Mouse (Mus musculus) limb, embryonic 12.5 days (tissue): ENCODE results near the gene Slc10a3. TPM values are rescaled to one million over a fixed set of nuclear protein-coding genes. Genes with fewer than 3 reads are reported as not detected.
"Not testable (repeated sequence)": the region's sequence is repeated elsewhere in the genome, so short reads cannot be mapped to it uniquely, and the experiment has no call there.

Source experiments
- ATAC-seq: fragments of 200-750 bp; cut with Nextera tagmentation; 2 replicates; pipeline ENCODE4 v1.8.0; 2017; ENCODE audit warnings: low read depth, moderate TSS enrichment; ENCODE audit not compliant: insufficient number of reproducible peaks, insufficient read depth, low FRiP score, low TSS enrichment
- H3K27ac ChIP-seq: fragments of 300-500 bp; sonication (generic); 2 replicates; pipeline ENCODE4 v1.5.1; 2016; ENCODE audit warnings: mild to moderate bottlenecking, moderate library complexity
- H3K27me3 ChIP-seq: fragments of 300-500 bp; sonication (generic); 2 replicates; pipeline ENCODE4 v1.6.1; 2016; ENCODE audit warnings: mild to moderate bottlenecking, moderate library complexity
- H3K36me3 ChIP-seq: fragments of 300-500 bp; sonication (generic); 2 replicates; pipeline ENCODE4 v1.6.1; 2016; ENCODE audit warnings: mild to moderate bottlenecking, moderate library complexity
- H3K4me1 ChIP-seq: fragments of 300-500 bp; sonication (generic); replicated peaks from 2 replicates; pipeline ENCODE4 v1.6.1; 2016
- H3K4me2 ChIP-seq: fragments of 300-500 bp; sonication (generic); 2 replicates; pipeline ENCODE4 v1.6.1; 2016; ENCODE audit warnings: mild to moderate bottlenecking, moderate library complexity
- H3K4me3 ChIP-seq: fragments of 300-500 bp; sonication (generic); replicated peaks from 2 replicates; pipeline ENCODE4 v1.5.1; 2016; ENCODE audit warnings: mild to moderate bottlenecking
- H3K9ac ChIP-seq: fragments of 300-500 bp; sonication (generic); replicated peaks from 2 replicates; pipeline ENCODE4 v1.6.1; 2016; ENCODE audit warnings: mild to moderate bottlenecking, moderate library complexity
- H3K9me3 ChIP-seq: fragments of 300-500 bp; sonication (generic); 2 replicates; pipeline ENCODE4 v1.6.1; 2016; ENCODE audit warnings: mild to moderate bottlenecking, moderate library complexity
- WGBS: fragments of 180-500 bp; shearing (Covaris S2); methylation state at CpG from one replicate; pipeline ENCODE4 v1.1.7; 2016; 5-methylcytosine and 5-hydroxymethylcytosine counted together
- polyA plus RNA-seq: library from polyadenylated mRNA; unstranded; fragments of >200 nt; fragmentation: Nextera tagmentation; extraction: Ambion mirVana; gene quantifications from 2 replicates; pipeline ENCODE4 v1.2.1, GENCODE M21; 2016

Gene Slc10a3
- polyA plus RNA-seq, 1 experiment from 2014 or later: 14.8 TPM

GRCm38 (mm10) chrX:74357069-74357468 lies 16.1 kb downstream of the Slc10a3 start:
- H3K9ac ChIP-seq, H3K9me3 ChIP-seq, H3K36me3 ChIP-seq, ATAC-seq, H3K27ac ChIP-seq, H3K27me3 ChIP-seq, H3K4me3 ChIP-seq, H3K4me1 ChIP-seq, H3K4me2 ChIP-seq: not testable (repeated sequence)
- 83% methylated on average over 3 of the region's 3 CpGs for WGBS

DNA sequence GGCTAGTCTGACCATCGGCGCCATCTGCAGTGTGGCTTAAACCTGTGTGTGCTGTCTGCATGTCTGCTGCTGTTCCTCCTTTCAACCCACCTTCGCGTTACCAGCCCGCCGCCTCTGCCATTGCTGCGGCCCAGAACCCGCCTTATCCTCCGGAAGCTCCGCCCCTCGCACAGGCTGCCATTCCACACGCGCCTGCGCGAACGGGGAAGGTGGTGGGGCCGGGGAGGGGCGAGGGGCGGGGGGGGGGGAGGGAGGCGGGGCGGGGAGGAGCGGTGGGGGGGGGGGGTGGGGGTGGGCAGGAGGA lies 19.7 kb downstream of the Slc10a3 start, which contains the start of gene Lage3:
Gene Lage3, minus strand, starts transcription at position 152 of the 304 bp plus-strand sequence.
- 10% methylated on average over 15 of the region's 22 CpGs for WGBS
- Histone ChIP-seq H3K9me3 (no peaks in the 10 kb centered on the region), H3K27me3 (no peaks in the 10 kb centered on the region), H3K4me2 (peak within 1 kb of the TSS; percentile 57), H3K4me1 (no peaks in the 10 kb centered on the region), H3K9ac (peak within 1 kb of the TSS; percentile 66), H3K4me3 (peak within 1 kb of the TSS; percentile 49), H3K27ac (peak within 1 kb of the TSS; percentile 56; the same call in 1 of the 2 replicates), H3K36me3 (no peaks in the 10 kb centered on the region)
- ATAC-seq: peak; percentile 31; the same call in 1 of the 2 replicates

GRCm38 (mm10) chrX:74352645-74353466 lies 20.3 kb downstream of the Slc10a3 start:
- no peak; the same call in 1 of the 2 replicates for ATAC-seq
- Histone ChIP-seq H3K4me2 (peak overlapping the region; percentile 57), H3K4me3 (peak overlapping the region; percentile 49), H3K27ac (peak overlapping the region; percentile 56; the same call in 1 of the 2 replicates), H3K36me3 (no peaks in the 10 kb centered on the region), H3K4me1 (no peaks in the 10 kb centered on the region), H3K9ac (peak overlapping the region; percentile 66), H3K27me3 (no peaks in the 10 kb centered on the region), H3K9me3 (no peaks in the 10 kb centered on the region)
- WGBS: 25% methylated on average over 13 of the region's 13 CpGs

- H3K27ac ChIP-seq: no peak overlapping the region
- ATAC-seq: no peak
- no peaks in the 10 kb centered on the region for H3K9me3 ChIP-seq
- peaks cover 34% of the 10 kb centered on the region for H3K36me3 ChIP-seq
- H3K27me3 ChIP-seq: no peaks in the 10 kb centered on the region
- H3K4me2 ChIP-seq: peak overlapping the region; percentile 66
- 49% methylated on average over 2 of the region's 2 CpGs for WGBS
- peak overlapping the region; percentile 60; the same call in 1 of the 2 replicates for H3K9ac ChIP-seq
- no peaks in the 10 kb centered on the region; the same call in none of the 2 replicates for H3K4me1 ChIP-seq
- peak overlapping the region; percentile 49 for H3K4me3 ChIP-seq
Observed at GRCm38 (mm10) chrX:74330166-74330930, 42.8 kb downstream of the Slc10a3 start.

GRCm38 (mm10) chrX:74329215-74329671 lies 43.9 kb downstream of the Slc10a3 start:
- H3K27ac ChIP-seq: 0 out of 2 replicates have a peak overlapping the region, but pooled peaks have one; percentile 80
- peak; percentile 35; the same call in 1 of the 2 replicates for ATAC-seq

DNA sequence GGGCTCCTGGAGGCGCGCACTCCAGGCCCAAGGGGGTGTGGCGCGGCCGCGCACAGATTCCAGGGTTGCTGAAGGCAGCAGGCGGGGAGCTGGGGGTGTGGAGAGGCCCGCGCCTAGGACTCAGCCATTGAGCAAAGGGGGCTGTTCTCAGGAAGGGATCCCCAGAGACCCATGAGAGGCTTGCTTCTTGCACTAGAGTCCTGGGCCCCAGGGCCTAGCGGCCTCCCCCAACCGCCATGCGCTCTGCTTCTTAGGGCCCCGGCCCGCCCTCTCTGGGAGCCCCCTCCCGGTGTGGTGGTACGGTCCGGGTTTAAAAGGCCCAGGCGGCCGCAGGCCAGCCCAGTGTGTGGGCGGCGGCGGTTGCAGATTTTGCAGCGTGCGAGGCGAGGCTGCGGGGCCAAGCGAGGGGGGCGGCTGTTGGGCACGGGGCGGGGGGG lies 44.4 kb downstream of the Slc10a3 start, which contains the start of gene Plxna3:
Gene Plxna3, plus strand, starts transcription at position 342 of the 437 bp plus-strand sequence.
- H3K27me3 ChIP-seq: no peaks in the 10 kb centered on the region
- ATAC-seq: peak; percentile 92
- H3K9ac ChIP-seq: peak within 1 kb of the TSS; percentile 60
- H3K4me2 ChIP-seq: peak within 1 kb of the TSS; percentile 66
- H3K4me1 ChIP-seq: no peaks in the 10 kb centered on the region; the same call in none of the 2 replicates
- H3K4me3 ChIP-seq: peak within 1 kb of the TSS; percentile 49
- WGBS: 13% methylated on average over 29 of the region's 30 CpGs
- peaks cover 19% of the 10 kb centered on the region; the same call in 1 of the 2 replicates for H3K36me3 ChIP-seq
- H3K9me3 ChIP-seq: no peaks in the 10 kb centered on the region
- H3K27ac ChIP-seq: peak within 1 kb of the TSS; percentile 80; the same call in 1 of the 2 replicates

More at GRCm38 (mm10) chrX:74329215-74329671, 43.9 kb downstream of the Slc10a3 start:
- peaks cover 24% of the 10 kb centered on the region; the same call in 1 of the 2 replicates for H3K36me3 ChIP-seq
- H3K4me3 ChIP-seq: peak overlapping the region; percentile 49
- peak overlapping the region; percentile 66 for H3K4me2 ChIP-seq
- no peaks in the 10 kb centered on the region; the same call in none of the 2 replicates for H3K4me1 ChIP-seq
- WGBS: 24% methylated on average over 8 of the region's 10 CpGs
- H3K9me3 ChIP-seq: no peaks in the 10 kb centered on the region
- H3K27me3 ChIP-seq: no peaks in the 10 kb centered on the region
- peak overlapping the region; percentile 60 for H3K9ac ChIP-seq

Other genes with a start within 250 kb of the Slc10a3 start
- not detected in 2 replicates for gene Opn1mw, start 245.9 kb downstream of the Slc10a3 start, polyA plus RNA-seq
- 13.1 and 14.2 TPM in 2 replicates for gene Mecp2, start 238.0 kb downstream of the Slc10a3 start, polyA plus RNA-seq
- gene Tex28, start 205.5 kb downstream of the Slc10a3 start, polyA plus RNA-seq: not detected in 2 replicates
- 0.08 and 0.19 TPM in 2 replicates for gene Tktl1, start 196.1 kb downstream of the Slc10a3 start, polyA plus RNA-seq
- 311 and 345 TPM in 2 replicates for gene Flna, start 123.5 kb downstream of the Slc10a3 start, polyA plus RNA-seq
- gene Emd, start 118.7 kb downstream of the Slc10a3 start, polyA plus RNA-seq: 21.3 and 25.4 TPM in 2 replicates
- gene Rpl10, start 102.5 kb downstream of the Slc10a3 start, polyA plus RNA-seq: 787 and 794 TPM in 2 replicates
- 90.9 and 94.9 TPM in 2 replicates for gene Taz, start 91.4 kb downstream of the Slc10a3 start, polyA plus RNA-seq
- 9.9 and 11.6 TPM in 2 replicates for gene Dnase1l1, start 91.0 kb downstream of the Slc10a3 start, polyA plus RNA-seq
- gene Atp6ap1, start 76.3 kb downstream of the Slc10a3 start, polyA plus RNA-seq: 94.8 and 106 TPM in 2 replicates
- gene Gdi1, start 68.4 kb downstream of the Slc10a3 start, polyA plus RNA-seq: 228 and 276 TPM in 2 replicates
- gene Fam50a, start 60.3 kb downstream of the Slc10a3 start, polyA plus RNA-seq: 68.1 and 73.2 TPM in 2 replicates
- gene Plxna3, start 44.3 kb downstream of the Slc10a3 start, polyA plus RNA-seq: 27.1 and 27.3 TPM in 2 replicates
- gene Lage3, start 19.7 kb downstream of the Slc10a3 start, polyA plus RNA-seq: 107 and 122 TPM in 2 replicates
- 57.1 and 59.8 TPM in 2 replicates for gene Ubl4a, start 131 bp downstream of the Slc10a3 start, polyA plus RNA-seq
- 30.5 and 32.6 TPM in 2 replicates for gene Fam3a, start 19.9 kb upstream of the Slc10a3 start, polyA plus RNA-seq
- gene Ikbkg, start 19.9 kb upstream of the Slc10a3 start, polyA plus RNA-seq: 22.1 and 22.3 TPM in 2 replicates
- gene G6pdx, start 55.8 kb upstream of the Slc10a3 start, polyA plus RNA-seq: 44.1 and 46.0 TPM in 2 replicates
- gene Gm6880, start 108.0 kb upstream of the Slc10a3 start, polyA plus RNA-seq: 0.69 and 1.4 TPM in 2 replicates
- not detected in 2 replicates for gene Olfr1326-ps1, start 201.5 kb upstream of the Slc10a3 start, polyA plus RNA-seq
- gene Olfr1325, start 219.3 kb upstream of the Slc10a3 start, polyA plus RNA-seq: not detected in 2 replicates